Mouse (Mus musculus) liver, adult 2 months (tissue): ENCODE measurements at regions not wholly inside any gene's neighbourhood (a gene's known extent, or its start where the extent isn't known, plus 50 kb on each side); places are given as distances from the start of the nearest gene placed in this dataset.

ENCODE experiments used
- DNase-seq: peaks from one replicate; pipeline ENCODE4 v3.0.0-alpha.2; 2011; ENCODE audit warnings: low read depth, low spot score; ENCODE audit errors: extremely low read depth
- H3K27ac ChIP-seq: fragments of 200-500 bp; replicated peaks from 2 replicates; pipeline ENCODE4 v1.5.1; 2012; ENCODE audit warnings: low read depth, mild to moderate bottlenecking, control low read depth, inconsistent platforms, low read length; ENCODE audit not compliant: insufficient read depth
- H3K27me3 ChIP-seq: fragments of 200-500 bp; 2 replicates; pipeline ENCODE4 v1.6.1; 2012; ENCODE audit warnings: mild to moderate bottlenecking, moderate library complexity, low read length, inconsistent platforms; ENCODE audit not compliant: control insufficient read depth, insufficient read depth
- H3K36me3 ChIP-seq: fragments of 200-500 bp; 2 replicates; pipeline ENCODE4 v1.6.1; 2012; ENCODE audit warnings: low read length, inconsistent platforms; ENCODE audit not compliant: control insufficient read depth, insufficient read depth
- H3K4me1 ChIP-seq: fragments of 200-500 bp; 2 replicates; pipeline ENCODE4 v1.6.1; 2011; ENCODE audit warnings: low read length; ENCODE audit not compliant: control insufficient read depth, insufficient read depth
- H3K4me3 ChIP-seq: fragments of 200-500 bp; 2 replicates; pipeline ENCODE4 v1.5.1; 2011; ENCODE audit warnings: low read depth, mild to moderate bottlenecking, control low read depth, low read length, moderate library complexity; ENCODE audit not compliant: insufficient read depth
- H3K79me2 ChIP-seq: fragments of 200-500 bp; 2 replicates; pipeline ENCODE4 v1.6.1; 2012; ENCODE audit warnings: inconsistent platforms, mild to moderate bottlenecking, low read length, moderate library complexity; ENCODE audit not compliant: control insufficient read depth, insufficient read depth
- H3K9ac ChIP-seq: fragments of 200-500 bp; 2 replicates; pipeline ENCODE4 v1.6.1; 2012; ENCODE audit warnings: low read depth, mild to moderate bottlenecking, control low read depth, inconsistent platforms, low read length
- CTCF ChIP-seq: fragments of 200-500 bp; IDR thresholded peaks from 2 replicates; pipeline ENCODE4 v1.5.1; 2011; ENCODE audit warnings: low read depth, low read length, control low read depth
- POLR2A ChIP-seq: fragments of 200-500 bp; IDR thresholded peaks from 2 replicates; pipeline ENCODE4 v1.6.1; 2011; ENCODE audit warnings: low read length, control low read depth; ENCODE audit not compliant: insufficient read depth; ENCODE audit errors: extremely low read depth
- WGBS: fragments of 180-500 bp; shearing (Covaris S2); methylation state at CpG from one replicate; pipeline ENCODE4 v1.1.7; 2018; 5-methylcytosine and 5-hydroxymethylcytosine counted together

- TF ChIP-seq POLR2A = no peak
- no peaks in the 10 kb centered on the region for H3K27me3 ChIP-seq
- 71% methylated on average over 6 of the region's 6 CpGs for WGBS
Measured at GRCm38 (mm10) chr8:41592741-41593665, 176.1 kb upstream of the Frg1 start.

DNA sequence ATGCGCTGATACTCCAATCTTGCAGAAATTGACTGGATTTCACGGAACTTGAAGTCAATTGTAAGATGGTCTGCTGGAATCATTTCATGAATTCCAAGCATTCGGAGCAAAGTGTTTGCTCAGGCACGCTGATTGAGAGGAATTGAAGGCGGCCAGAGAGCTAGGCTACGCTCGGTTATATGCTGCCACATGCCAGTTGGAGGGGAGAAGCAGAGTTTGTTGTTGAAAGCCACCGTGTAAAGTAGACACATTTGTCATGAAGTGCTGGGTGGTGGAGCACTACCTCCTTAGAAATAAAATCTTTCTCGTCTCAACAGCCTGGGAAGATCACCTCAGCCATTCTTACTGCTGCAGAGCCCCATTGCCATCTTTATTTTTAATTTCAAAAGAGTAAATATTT lies 175.3 kb upstream of the Frg1 start:
- H3K27me3 ChIP-seq = no peaks in the 10 kb centered on the region
- no peak for DNase-seq
- no peak overlapping the region for H3K4me3 ChIP-seq
- H3K36me3 ChIP-seq = no peaks in the 10 kb centered on the region
- 66% methylated on average over 9 of the region's 9 CpGs for WGBS
- no peak overlapping the region for H3K9ac ChIP-seq
- no peaks in the 10 kb centered on the region for H3K79me2 ChIP-seq
- no peak for TF ChIP-seq POLR2A
- no peak for TF ChIP-seq CTCF
- no peak overlapping the region for H3K27ac ChIP-seq
- no peaks in the 10 kb centered on the region for H3K4me1 ChIP-seq

More at GRCm38 (mm10) chr8:41592741-41593665, 176.1 kb upstream of the Frg1 start:
- Histone ChIP-seq H3K4me3 (no peak overlapping the region), H3K9ac (no peak overlapping the region), H3K27ac (no peak overlapping the region), H3K79me2 (no peaks in the 10 kb centered on the region), H3K4me1 (no peaks in the 10 kb centered on the region), H3K36me3 (no peaks in the 10 kb centered on the region)
- DNase-seq = no peak

- Histone ChIP-seq H3K9ac (no peak overlapping the region), H3K36me3 (no peaks in the 10 kb centered on the region), H3K4me1 (no peaks in the 10 kb centered on the region), H3K27me3 (no peaks in the 10 kb centered on the region), H3K27ac (no peak overlapping the region), H3K4me3 (no peak overlapping the region), H3K79me2 (no peaks in the 10 kb centered on the region)
- no peak for DNase-seq
- 79% methylated on average over 2 of the region's 2 CpGs for WGBS
- TF ChIP-seq POLR2A (no peak), CTCF (no peak)
Measured at GRCm38 (mm10) chr8:41588157-41588556, 171.3 kb upstream of the Frg1 start.

DNA sequence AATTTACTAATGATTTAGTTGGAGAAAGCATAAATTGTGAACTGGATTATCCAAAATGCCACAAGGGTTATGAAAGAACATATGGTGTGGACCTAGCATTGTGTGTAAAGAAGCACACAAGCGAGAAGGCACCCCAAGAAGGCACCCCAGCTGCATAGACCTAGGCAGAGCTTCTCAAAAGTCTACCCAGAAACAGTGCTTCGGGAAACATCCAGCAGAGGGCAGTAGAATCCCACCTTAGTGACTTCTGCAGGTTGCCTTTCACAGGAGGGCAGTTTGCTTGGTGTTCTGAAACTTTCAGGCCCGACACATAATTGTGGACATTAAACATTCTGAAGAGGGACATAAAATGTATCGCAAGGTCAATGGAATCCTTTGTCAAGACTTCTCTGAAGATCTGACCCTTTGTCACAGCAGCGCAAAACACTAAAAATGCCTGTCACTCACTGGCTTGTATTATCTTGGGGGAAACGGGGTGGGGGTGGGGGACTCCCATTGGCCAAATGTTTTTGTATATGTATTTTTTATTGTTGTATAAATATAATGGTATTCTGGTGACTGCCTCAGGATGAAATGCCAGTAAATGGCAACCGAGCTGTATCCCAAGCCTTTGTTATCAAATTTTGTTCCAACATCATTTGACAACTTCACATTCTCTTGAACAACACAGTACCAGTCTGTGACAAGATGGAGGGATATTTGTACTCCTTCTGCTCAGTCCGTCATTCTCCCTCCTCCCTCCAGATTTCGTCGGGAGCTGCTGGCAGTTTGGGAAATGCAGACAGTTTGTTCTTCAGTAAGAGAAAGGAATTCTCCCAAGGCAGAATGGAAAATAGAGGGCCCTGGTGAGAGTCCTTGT lies 156.4 kb upstream of the Frg1 start:
- H3K27me3 ChIP-seq = no peaks in the 10 kb centered on the region
- peak; percentile 31 for DNase-seq

GRCm38 (mm10) chr8:41570566-41570965 lies 153.7 kb upstream of the Frg1 start:
- TF ChIP-seq CTCF = no peak
- TF ChIP-seq POLR2A = no peak
- H3K27me3 ChIP-seq = no peaks in the 10 kb centered on the region

More for the DNA sequence above, 156.4 kb upstream of the Frg1 start:
- H3K79me2 ChIP-seq = no peaks in the 10 kb centered on the region
- 54% methylated on average over 10 of the region's 10 CpGs for WGBS
- H3K36me3 ChIP-seq = no peaks in the 10 kb centered on the region
- no peak overlapping the region for H3K9ac ChIP-seq
- H3K27ac ChIP-seq = no peak overlapping the region
- TF ChIP-seq CTCF (peak; percentile 52), POLR2A (no peak)
- H3K4me3 ChIP-seq = no peak overlapping the region
- no peaks in the 10 kb centered on the region for H3K4me1 ChIP-seq

More at GRCm38 (mm10) chr8:41570566-41570965, 153.7 kb upstream of the Frg1 start:
- 91% methylated on average over 6 of the region's 6 CpGs for WGBS
- H3K9ac ChIP-seq = no peak overlapping the region
- H3K79me2 ChIP-seq = no peaks in the 10 kb centered on the region
- no peak for DNase-seq
- H3K27ac ChIP-seq = no peak overlapping the region
- H3K4me1 ChIP-seq = no peaks in the 10 kb centered on the region
- H3K36me3 ChIP-seq = no peaks in the 10 kb centered on the region
- no peak overlapping the region for H3K4me3 ChIP-seq
